Mouse (Mus musculus) kidney, embryonic 15.5 days (tissue): Measurements from ENCODE around the gene Usp9x. TPM values are rescaled to one million over a fixed set of nuclear protein-coding genes. Genes with fewer than 3 reads are reported as not detected.

Experiments
- ATAC-seq: fragments of 200-750 bp; cut with Nextera tagmentation; replicated peaks from 2 replicates; pipeline ENCODE4 v1.8.0; 2017; ENCODE audit warnings: moderate TSS enrichment; ENCODE audit not compliant: low FRiP score
- H3K27ac ChIP-seq: fragments of 300-500 bp; sonication (generic); 2 replicates; pipeline ENCODE4 v1.5.1; 2015; ENCODE audit warnings: mild to moderate bottlenecking, inconsistent platforms
- H3K27me3 ChIP-seq: fragments of 300-500 bp; sonication (generic); 2 replicates; pipeline ENCODE4 v1.6.1; 2015; ENCODE audit warnings: inconsistent platforms
- H3K36me3 ChIP-seq: fragments of 300-500 bp; sonication (generic); 2 replicates; pipeline ENCODE4 v1.6.1; 2015; ENCODE audit warnings: inconsistent platforms
- H3K4me1 ChIP-seq: fragments of 300-500 bp; sonication (generic); 2 replicates; pipeline ENCODE4 v1.6.1; 2015; ENCODE audit warnings: inconsistent platforms
- H3K4me2 ChIP-seq: fragments of 300-500 bp; sonication (generic); 2 replicates; pipeline ENCODE4 v1.6.1; 2015; ENCODE audit warnings: moderate library complexity, mild to moderate bottlenecking, inconsistent platforms
- H3K4me3 ChIP-seq: fragments of 300-500 bp; sonication (generic); replicated peaks from 2 replicates; pipeline ENCODE4 v1.5.1; 2015; ENCODE audit warnings: mild to moderate bottlenecking, inconsistent platforms
- H3K9ac ChIP-seq: fragments of 300-500 bp; sonication (generic); 2 replicates; pipeline ENCODE4 v1.6.1; 2015; ENCODE audit warnings: mild to moderate bottlenecking, inconsistent platforms
- H3K9me3 ChIP-seq: fragments of 300-500 bp; sonication (generic); replicated peaks from 2 replicates; pipeline ENCODE4 v1.6.1; 2016; ENCODE audit warnings: inconsistent platforms
- WGBS: fragments of 180-500 bp; shearing (Covaris S2); methylation state at CpG from one replicate; pipeline ENCODE4 v1.1.7; 2015; ENCODE audit warnings: mixed read lengths; 5-methylcytosine and 5-hydroxymethylcytosine counted together
- polyA plus RNA-seq: library from polyadenylated mRNA; unstranded; fragments of >200 nt; fragmentation: Nextera tagmentation; extraction: Ambion mirVana; gene quantifications from 2 replicates; pipeline ENCODE4 v1.2.1, GENCODE M21; 2015

The Usp9x gene
- polyA plus RNA-seq, 1 experiment from 2014 or later = 29.7 TPM

- H3K9ac ChIP-seq = no peak overlapping the region
- ATAC-seq = no peak
- no peak overlapping the region for H3K4me3 ChIP-seq
- WGBS = 50% methylated on average over 6 of the region's 6 CpGs
- H3K27ac ChIP-seq = no peak overlapping the region
- H3K9me3 ChIP-seq = no peaks in the 10 kb centered on the region
- peak overlapping the region; percentile 51; the same call in 1 of the 2 replicates for H3K4me2 ChIP-seq
- H3K27me3 ChIP-seq = peaks cover 21% of the 10 kb centered on the region
- H3K36me3 ChIP-seq = no peaks in the 10 kb centered on the region
- 0 out of 2 replicates have a peak, but pooled peaks cover 3% of the 10 kb centered on the region for H3K4me1 ChIP-seq
Observed at GRCm38 (mm10) chrX:13046893-13047435, 24.3 kb upstream of the Usp9x start.

GRCm38 (mm10) chrX:13047631-13048345 lies 23.5 kb upstream of the Usp9x start:
- WGBS = 14% methylated on average over 14 of the region's 14 CpGs
- no peak for ATAC-seq
- Histone ChIP-seq H3K9ac (no peak overlapping the region), H3K36me3 (no peaks in the 10 kb centered on the region), H3K27me3 (peaks cover 21% of the 10 kb centered on the region), H3K9me3 (no peaks in the 10 kb centered on the region), H3K4me2 (peak overlapping the region; percentile 51), H3K4me3 (peak overlapping the region; percentile 19), H3K4me1 (0 out of 2 replicates have a peak, but pooled peaks cover 3% of the 10 kb centered on the region), H3K27ac (no peak overlapping the region)

- no peaks in the 10 kb centered on the region for H3K4me1 ChIP-seq
- 84% methylated on average over 1 of the region's 1 CpGs for WGBS
- no peaks in the 10 kb centered on the region for H3K9me3 ChIP-seq
- H3K27me3 ChIP-seq = peaks cover 27% of the 10 kb centered on the region
- no peaks in the 10 kb centered on the region for H3K36me3 ChIP-seq
- no peak for ATAC-seq
- no peak overlapping the region for H3K4me3 ChIP-seq
- no peak overlapping the region for H3K9ac ChIP-seq
- no peak overlapping the region for H3K27ac ChIP-seq
- no peak overlapping the region for H3K4me2 ChIP-seq
Observed at GRCm38 (mm10) chrX:13054612-13055011, 16.7 kb upstream of the Usp9x start.

GRCm38 (mm10) chrX:13061961-13062360 lies 9.3 kb upstream of the Usp9x start:
- Histone ChIP-seq H3K9me3 (no peaks in the 10 kb centered on the region), H3K9ac (no peak overlapping the region), H3K36me3 (no peaks in the 10 kb centered on the region), H3K4me3 (no peak overlapping the region), H3K27me3 (peaks cover 5% of the 10 kb centered on the region; the same call in 1 of the 2 replicates), H3K27ac (no peak overlapping the region), H3K4me1 (no peaks in the 10 kb centered on the region), H3K4me2 (no peak overlapping the region)
- no peak for ATAC-seq
- 56% methylated on average over 3 of the region's 3 CpGs for WGBS

GRCm38 (mm10) chrX:13064273-13064925 lies 6.9 kb upstream of the Usp9x start:
- no peak for ATAC-seq
- Histone ChIP-seq H3K4me3 (no peak overlapping the region), H3K27ac (no peak overlapping the region), H3K36me3 (no peaks in the 10 kb centered on the region), H3K9me3 (no peaks in the 10 kb centered on the region), H3K9ac (no peak overlapping the region), H3K4me1 (no peaks in the 10 kb centered on the region), H3K27me3 (0 out of 2 replicates have a peak, but pooled peaks cover 4% of the 10 kb centered on the region), H3K4me2 (no peak overlapping the region)
- WGBS = 68% methylated on average over 7 of the region's 9 CpGs

GRCm38 (mm10) chrX:13070206-13070572 lies 1.1 kb upstream of the Usp9x start:
- Histone ChIP-seq H3K27ac (peak overlapping the region; percentile 96), H3K4me2 (peak overlapping the region; percentile 54), H3K9ac (0 out of 2 replicates have a peak overlapping the region, but pooled peaks have one; percentile 50), H3K36me3 (no peaks in the 10 kb centered on the region), H3K9me3 (no peaks in the 10 kb centered on the region), H3K27me3 (peaks cover 22% of the 10 kb centered on the region), H3K4me1 (0 out of 2 replicates have a peak, but pooled peaks cover 2% of the 10 kb centered on the region), H3K4me3 (peak overlapping the region; percentile 72)
- 28% methylated on average over 8 of the region's 8 CpGs for WGBS
- ATAC-seq = no peak

- Histone ChIP-seq H3K4me2 (peak overlapping the region; percentile 54), H3K4me3 (peak overlapping the region; percentile 72), H3K4me1 (0 out of 2 replicates have a peak, but pooled peaks cover 2% of the 10 kb centered on the region), H3K27me3 (peaks cover 22% of the 10 kb centered on the region), H3K36me3 (no peaks in the 10 kb centered on the region), H3K27ac (peak overlapping the region; percentile 96), H3K9me3 (no peaks in the 10 kb centered on the region), H3K9ac (peak overlapping the region; percentile 50)
- peak; percentile 86 for ATAC-seq
- WGBS = 25% methylated on average over 35 of the region's 35 CpGs
Observed at GRCm38 (mm10) chrX:13070573-13071240, 591 bp upstream of the Usp9x start.

- peak overlapping the region; percentile 79 for H3K9ac ChIP-seq
- H3K36me3 ChIP-seq = no peaks in the 10 kb centered on the region
- H3K27me3 ChIP-seq = peaks cover 22% of the 10 kb centered on the region
- 0 out of 2 replicates have a peak, but pooled peaks cover 2% of the 10 kb centered on the region for H3K4me1 ChIP-seq
- 18% methylated on average over 46 of the region's 67 CpGs for WGBS
- peak; percentile 55 for ATAC-seq
- H3K4me3 ChIP-seq = peak overlapping the region; percentile 72
- H3K4me2 ChIP-seq = peak overlapping the region; percentile 55
- H3K27ac ChIP-seq = peak overlapping the region; percentile 95
- H3K9me3 ChIP-seq = no peaks in the 10 kb centered on the region
Observed at GRCm38 (mm10) chrX:13071776-13072460, 620 bp downstream of the Usp9x start.

GRCm38 (mm10) chrX:13072461-13072982 lies 1.2 kb downstream of the Usp9x start:
- Histone ChIP-seq H3K27me3 (peaks cover 22% of the 10 kb centered on the region), H3K4me2 (peak overlapping the region; percentile 55), H3K9me3 (no peaks in the 10 kb centered on the region), H3K27ac (peak overlapping the region; percentile 95), H3K4me3 (peak overlapping the region; percentile 72), H3K4me1 (0 out of 2 replicates have a peak, but pooled peaks cover 2% of the 10 kb centered on the region), H3K36me3 (no peaks in the 10 kb centered on the region), H3K9ac (peak overlapping the region; percentile 79)
- ATAC-seq = peak; percentile 54
- WGBS = 21% methylated on average over 63 of the region's 73 CpGs

- H3K9me3 ChIP-seq = no peaks in the 10 kb centered on the region
- no peak overlapping the region for H3K4me2 ChIP-seq
- no peaks in the 10 kb centered on the region for H3K4me1 ChIP-seq
- 88% methylated on average over 1 of the region's 1 CpGs for WGBS
- no peak overlapping the region for H3K9ac ChIP-seq
- no peak for ATAC-seq
- H3K27me3 ChIP-seq = no peaks in the 10 kb centered on the region
- no peak overlapping the region for H3K4me3 ChIP-seq
- H3K27ac ChIP-seq = no peak overlapping the region
- H3K36me3 ChIP-seq = no peaks in the 10 kb centered on the region
Observed at GRCm38 (mm10) chrX:13085621-13086020, 14.3 kb downstream of the Usp9x start.

GRCm38 (mm10) chrX:13096985-13097384 lies 25.7 kb downstream of the Usp9x start:
- no peak for ATAC-seq
- H3K9ac ChIP-seq = no peak overlapping the region
- no peak overlapping the region for H3K4me3 ChIP-seq
- WGBS = 63% methylated on average over 1 of the region's 1 CpGs
- H3K27ac ChIP-seq = no peak overlapping the region
- H3K27me3 ChIP-seq = peaks cover 4% of the 10 kb centered on the region; the same call in 1 of the 2 replicates
- no peaks in the 10 kb centered on the region for H3K4me1 ChIP-seq
- no peak overlapping the region for H3K4me2 ChIP-seq
- H3K36me3 ChIP-seq = peaks cover 10% of the 10 kb centered on the region; the same call in 1 of the 2 replicates
- H3K9me3 ChIP-seq = no peaks in the 10 kb centered on the region
